Mouse (Mus musculus) kidney, adult 2 months (tissue): ENCODE measurements around the gene Fam213a.

ENCODE experiments used
- CTCF ChIP-seq: fragments of 200-500 bp; conservative IDR thresholded peaks from 2 replicates; pipeline ENCODE4 v1.5.1; 2011; ENCODE audit warnings: low read depth, mild to moderate bottlenecking, control low read depth, low read length, moderate library complexity, mixed read lengths; ENCODE audit not compliant: insufficient read depth, insufficient read length
- POLR2A ChIP-seq: fragments of 200-500 bp; IDR thresholded peaks from one replicate; pipeline ENCODE4 v1.6.1; 2011; ENCODE audit warnings: low read depth, low read length, control low read depth

DNA sequence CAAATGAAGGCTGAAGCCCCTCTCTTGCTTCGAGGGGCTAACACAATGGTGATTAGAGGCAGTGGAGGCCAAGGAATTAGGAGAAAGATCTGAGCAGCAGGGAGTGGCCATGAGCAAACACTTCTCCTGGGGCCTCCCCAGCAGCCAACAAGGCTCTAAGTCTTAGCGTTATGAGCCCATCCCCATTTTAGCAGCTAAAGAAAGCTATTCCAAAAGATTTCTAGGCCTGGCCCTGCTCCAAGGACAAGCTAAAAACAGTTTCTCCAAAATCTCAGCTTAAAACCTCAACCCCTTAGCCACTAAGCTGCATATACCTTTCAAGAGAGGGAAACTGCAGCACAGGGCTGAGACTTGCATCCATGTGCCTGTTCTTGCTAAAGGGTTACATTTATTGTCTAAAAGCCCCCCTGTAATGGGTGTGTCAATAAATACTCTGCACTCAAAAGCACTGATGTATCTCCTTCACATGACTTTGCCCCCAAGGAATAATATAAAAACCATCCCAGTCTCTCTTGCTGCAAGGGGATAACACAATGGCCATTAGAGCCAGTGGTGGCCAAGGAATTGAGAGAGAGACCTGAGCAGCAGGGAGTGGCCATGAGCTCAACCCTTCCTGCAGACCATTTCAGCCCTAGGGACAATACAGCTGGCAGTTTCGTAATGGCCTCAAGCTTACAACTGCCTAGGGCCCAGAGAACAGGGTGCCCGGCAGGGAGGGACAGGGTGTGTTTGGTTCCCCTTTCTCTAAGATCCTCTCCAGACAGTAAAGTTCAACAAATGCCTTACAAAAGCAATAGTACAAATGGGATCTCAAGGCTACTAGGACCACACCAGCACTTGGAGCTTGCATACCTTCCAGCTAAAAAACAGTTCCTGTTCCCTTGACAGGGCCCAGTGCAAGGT, 55.3 kb downstream of the Fam213a start:
- no peak for TF ChIP-seq CTCF
- no peak for TF ChIP-seq POLR2A
